Mouse (Mus musculus) lung, embryonic 15.5 days (tissue): ENCODE data around the gene Lmf2. TPM values are rescaled to one million over a fixed set of nuclear protein-coding genes. Genes with fewer than 3 reads are reported as not detected.

Experiments
- ATAC-seq: fragments of 200-750 bp; cut with Nextera tagmentation; 2 replicates; pipeline ENCODE4 v1.8.0; 2017; ENCODE audit warnings: moderate number of reproducible peaks, borderline replicate concordance; ENCODE audit not compliant: low FRiP score, low TSS enrichment; ENCODE audit errors: extremely low read depth
- H3K27ac ChIP-seq: fragments of 300-500 bp; sonication (generic); 2 replicates; pipeline ENCODE4 v1.5.1; 2015; ENCODE audit warnings: moderate library complexity, mild to moderate bottlenecking, inconsistent platforms
- H3K27me3 ChIP-seq: fragments of 300-500 bp; sonication (generic); 2 replicates; pipeline ENCODE4 v1.6.1; 2015; ENCODE audit warnings: inconsistent platforms
- H3K36me3 ChIP-seq: fragments of 300-500 bp; sonication (generic); 2 replicates; pipeline ENCODE4 v1.6.1; 2015; ENCODE audit warnings: inconsistent platforms
- H3K4me1 ChIP-seq: fragments of 300-500 bp; sonication (generic); 2 replicates; pipeline ENCODE4 v1.6.1; 2015; ENCODE audit warnings: inconsistent platforms
- H3K4me2 ChIP-seq: fragments of 300-500 bp; sonication (generic); 2 replicates; pipeline ENCODE4 v1.6.1; 2015; ENCODE audit warnings: inconsistent platforms, mild to moderate bottlenecking, moderate library complexity
- H3K4me3 ChIP-seq: fragments of 300-500 bp; sonication (generic); 2 replicates; pipeline ENCODE4 v1.5.1; 2015; ENCODE audit warnings: mild to moderate bottlenecking, inconsistent platforms
- H3K9ac ChIP-seq: fragments of 300-500 bp; sonication (generic); 2 replicates; pipeline ENCODE4 v1.6.1; 2015; ENCODE audit warnings: inconsistent platforms
- H3K9me3 ChIP-seq: fragments of 300-500 bp; sonication (generic); 2 replicates; pipeline ENCODE4 v1.6.1; 2016; ENCODE audit warnings: inconsistent platforms
- WGBS: fragments of 180-500 bp; shearing (Covaris S2); methylation state at CpG from one replicate; pipeline ENCODE4 v1.1.7; 2015; 5-methylcytosine and 5-hydroxymethylcytosine counted together
- polyA plus RNA-seq: library from polyadenylated mRNA; unstranded; fragments of >200 nt; fragmentation: Nextera tagmentation; extraction: Ambion mirVana; gene quantifications from 2 replicates; pipeline ENCODE4 v1.2.1, GENCODE M21; 2015

Gene Lmf2
- polyA plus RNA-seq, 1 experiment from 2014 or later = 74.4 TPM

DNA sequence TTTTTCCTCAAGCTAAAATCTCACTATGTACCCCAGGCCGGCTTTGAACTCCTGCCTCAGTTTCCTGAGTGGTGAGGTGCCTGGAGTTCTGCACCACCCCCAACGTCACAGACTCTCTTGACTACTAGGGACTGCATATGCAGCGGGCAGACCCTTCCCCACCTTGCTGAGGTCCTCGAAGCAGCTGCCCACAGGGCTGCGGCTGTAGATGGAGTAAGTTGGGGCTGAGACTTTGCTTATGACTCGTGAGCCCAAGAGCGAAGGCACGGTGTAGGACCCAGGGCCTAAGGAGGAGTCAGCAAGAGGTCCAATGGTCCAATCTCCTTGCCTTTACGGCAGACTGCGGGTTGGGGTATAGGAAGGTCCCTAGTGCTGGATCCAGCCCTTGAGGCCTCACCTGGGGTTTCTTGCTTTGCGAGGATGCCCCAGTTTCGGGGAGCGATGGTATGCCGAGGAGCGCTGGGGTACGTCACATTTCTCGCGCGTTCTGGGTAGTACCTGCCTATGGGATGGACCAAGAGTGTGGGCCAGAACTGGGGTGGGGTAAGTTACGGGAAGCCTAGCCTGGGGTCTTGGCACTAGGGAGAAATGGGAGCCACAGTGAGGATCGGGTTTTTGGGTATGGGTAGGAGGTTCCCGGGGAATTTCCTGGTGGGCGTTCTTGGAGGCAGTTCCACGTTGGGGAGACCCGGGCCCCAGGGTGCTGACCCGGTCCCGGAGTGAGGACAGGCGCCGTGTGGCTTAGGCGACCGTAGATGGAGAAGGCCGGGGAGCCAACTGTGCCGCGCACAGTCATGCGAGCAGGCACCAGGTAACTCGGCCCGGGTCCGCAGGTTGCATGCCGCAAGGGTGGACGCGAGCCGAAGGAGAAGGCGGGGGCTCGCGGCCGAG, 22.7 kb upstream of the Lmf2 start:
- Histone ChIP-seq H3K9me3 (no peaks in the 10 kb centered on the region), H3K36me3 (no peaks in the 10 kb centered on the region), H3K4me1 (peaks cover 23% of the 10 kb centered on the region), H3K4me2 (peak overlapping the region; percentile 76), H3K9ac (peak overlapping the region; percentile 18; the same call in 1 of the 2 replicates), H3K27ac (no peak overlapping the region), H3K4me3 (peak overlapping the region; percentile 41), H3K27me3 (peaks cover 61% of the 10 kb centered on the region)
- ATAC-seq = no peak
- WGBS = 10% methylated on average over 46 of the region's 46 CpGs

DNA sequence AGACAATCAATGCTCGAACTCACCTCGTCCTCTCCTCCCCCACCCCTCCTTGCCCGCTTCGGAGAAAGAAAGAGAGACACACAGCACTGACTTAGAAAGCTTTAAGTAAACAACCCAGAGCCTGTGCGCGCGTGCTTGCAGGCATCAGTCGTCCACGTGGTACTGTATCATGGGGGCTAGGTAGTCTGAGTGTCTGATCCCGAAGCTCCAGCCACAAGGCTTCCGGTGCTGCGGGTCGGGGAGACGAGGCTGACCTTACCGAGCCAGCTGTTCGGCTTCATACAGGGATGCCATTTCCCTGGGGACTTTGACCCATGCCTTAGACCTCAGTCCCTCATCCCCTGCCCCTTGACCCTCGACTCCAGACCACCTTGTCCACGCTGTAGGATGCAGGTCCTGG, 21.9 kb upstream of the Lmf2 start:
- peaks cover 4% of the 10 kb centered on the region for H3K36me3 ChIP-seq
- peaks cover 59% of the 10 kb centered on the region for H3K27me3 ChIP-seq
- ATAC-seq = no peak
- H3K9me3 ChIP-seq = no peaks in the 10 kb centered on the region
- no peak overlapping the region for H3K4me2 ChIP-seq
- H3K4me3 ChIP-seq = no peak overlapping the region
- WGBS = 3% methylated on average over 18 of the region's 18 CpGs
- no peak overlapping the region for H3K27ac ChIP-seq
- H3K4me1 ChIP-seq = peaks cover 28% of the 10 kb centered on the region
- no peak overlapping the region for H3K9ac ChIP-seq

DNA sequence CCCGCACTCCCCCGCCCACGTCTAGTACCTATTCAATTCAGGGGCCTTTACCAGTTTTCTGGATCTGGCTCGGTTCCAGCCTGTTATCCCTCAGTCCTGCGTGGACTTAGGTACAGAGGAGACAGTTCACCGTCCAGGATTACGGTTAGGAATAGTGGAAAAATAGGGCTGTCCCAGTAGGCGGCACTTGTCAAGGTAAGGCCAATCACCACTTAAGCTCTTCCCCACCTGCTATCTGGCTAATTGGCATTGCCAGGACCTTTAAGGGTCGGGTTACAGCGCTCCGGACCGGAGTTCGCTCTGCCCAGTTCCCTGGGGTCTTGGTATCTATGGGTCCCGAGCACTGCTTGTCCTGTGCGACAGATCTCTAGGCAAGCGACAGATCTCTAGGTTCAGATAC, 21.5 kb upstream of the Lmf2 start, which contains the start of gene Tymp:
Gene Tymp, minus strand, starts transcription at position 83 of the 400 bp plus-strand sequence.
- 21% methylated on average over 16 of the region's 16 CpGs for WGBS
- Histone ChIP-seq H3K4me2 (no peak within 1 kb of the TSS), H3K36me3 (peaks cover 8% of the 10 kb centered on the region), H3K4me3 (no peak within 1 kb of the TSS), H3K4me1 (peaks cover 28% of the 10 kb centered on the region), H3K9me3 (no peaks in the 10 kb centered on the region), H3K9ac (no peak within 1 kb of the TSS), H3K27ac (no peak within 1 kb of the TSS), H3K27me3 (peaks cover 55% of the 10 kb centered on the region)
- no peak for ATAC-seq

DNA sequence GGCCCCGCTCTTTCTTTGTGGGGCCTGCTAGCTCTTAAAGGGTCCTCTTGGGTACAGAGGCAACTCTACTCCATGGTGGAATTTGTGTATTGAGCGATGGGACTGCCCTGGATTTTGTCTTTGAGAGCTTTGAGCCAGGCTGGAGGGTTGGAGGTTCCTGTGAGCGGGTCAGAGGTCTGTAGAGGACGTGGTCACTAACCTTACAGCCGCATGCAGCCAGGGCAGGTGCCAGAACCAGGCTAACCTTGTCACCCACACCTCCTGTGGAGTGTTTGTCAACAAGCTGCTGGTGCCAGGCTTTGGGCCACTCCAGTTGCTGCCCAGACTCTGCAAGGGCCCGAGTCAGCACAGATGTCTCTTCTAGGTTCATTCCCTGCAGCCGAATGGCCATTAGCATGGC, 20.6 kb upstream of the Lmf2 start:
- H3K4me1 ChIP-seq = peaks cover 28% of the 10 kb centered on the region
- ATAC-seq = no peak
- H3K27ac ChIP-seq = no peak overlapping the region
- peaks cover 50% of the 10 kb centered on the region for H3K27me3 ChIP-seq
- H3K4me2 ChIP-seq = no peak overlapping the region
- H3K9me3 ChIP-seq = no peaks in the 10 kb centered on the region
- WGBS = 69% methylated on average over 7 of the region's 7 CpGs
- H3K4me3 ChIP-seq = no peak overlapping the region
- H3K36me3 ChIP-seq = peaks cover 17% of the 10 kb centered on the region
- H3K9ac ChIP-seq = no peak overlapping the region

DNA sequence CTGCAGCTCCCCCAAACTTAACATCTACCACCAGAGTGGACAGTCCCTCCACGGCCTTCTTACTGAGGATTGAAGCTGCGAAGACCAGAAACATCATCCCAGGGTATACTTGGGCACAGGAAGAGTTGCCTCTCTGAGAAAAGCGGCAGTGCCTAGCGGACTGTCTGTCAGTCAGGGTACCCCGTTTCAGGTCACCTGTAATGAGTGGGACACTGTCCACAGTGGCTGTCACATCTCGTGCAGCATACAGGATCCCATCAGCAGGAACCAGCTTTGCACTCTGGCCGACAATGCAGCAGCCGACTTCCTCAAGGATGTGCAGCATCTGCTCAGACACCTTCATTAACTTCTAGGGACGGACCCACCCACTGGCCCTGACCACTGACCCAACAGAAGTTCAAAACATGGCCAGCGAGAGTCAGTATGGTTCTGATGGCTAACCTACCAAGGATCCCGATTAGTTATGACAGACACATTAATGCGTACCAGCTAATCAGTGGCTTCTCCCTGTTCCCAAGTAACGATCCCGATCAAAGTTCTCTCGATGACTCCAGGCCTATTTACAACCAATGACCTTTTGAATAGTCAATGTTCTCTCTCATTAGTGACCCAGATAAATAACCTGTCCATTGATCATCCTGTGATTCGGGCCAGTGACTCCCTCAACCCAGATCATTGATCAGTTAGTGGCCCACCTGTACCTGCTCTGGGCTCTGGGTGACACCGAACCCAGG, 19.5 kb upstream of the Lmf2 start:
- Histone ChIP-seq H3K4me2 (peak overlapping the region; percentile 84; the same call in 1 of the 2 replicates), H3K4me3 (no peak overlapping the region), H3K9me3 (no peaks in the 10 kb centered on the region), H3K36me3 (peaks cover 28% of the 10 kb centered on the region), H3K4me1 (peaks cover 28% of the 10 kb centered on the region), H3K27ac (no peak overlapping the region), H3K27me3 (peaks cover 42% of the 10 kb centered on the region), H3K9ac (peak overlapping the region; percentile 77; the same call in 1 of the 2 replicates)
- WGBS = 89% methylated on average over 17 of the region's 17 CpGs
- ATAC-seq = no peak

DNA sequence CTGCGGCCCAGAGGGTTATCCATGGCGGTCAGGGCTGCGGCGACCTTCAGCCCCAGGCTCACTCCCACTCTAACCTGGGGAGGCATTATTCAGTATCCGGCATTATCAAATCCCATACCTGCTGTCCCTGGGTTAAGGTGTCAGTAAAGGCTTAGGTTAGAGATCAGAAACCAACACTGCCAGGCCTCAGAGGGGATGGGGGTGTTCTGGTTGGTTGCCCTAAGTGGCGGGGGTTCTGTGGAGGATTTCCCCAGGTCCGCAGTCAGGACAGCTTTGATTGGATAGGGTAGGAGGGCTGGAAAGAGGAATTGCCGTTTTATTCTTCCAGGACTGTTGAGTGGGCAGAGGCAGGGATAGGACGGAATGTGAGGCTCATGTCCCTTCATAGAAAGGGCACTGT, 18.9 kb upstream of the Lmf2 start:
- H3K9me3 ChIP-seq = no peaks in the 10 kb centered on the region
- 48% methylated on average over 9 of the region's 9 CpGs for WGBS
- peaks cover 37% of the 10 kb centered on the region for H3K27me3 ChIP-seq
- peaks cover 34% of the 10 kb centered on the region for H3K36me3 ChIP-seq
- H3K9ac ChIP-seq = peak overlapping the region; percentile 77
- no peak for ATAC-seq
- H3K4me2 ChIP-seq = peak overlapping the region; percentile 84
- H3K4me3 ChIP-seq = peak overlapping the region; percentile 64
- H3K27ac ChIP-seq = peak overlapping the region; percentile 93; the same call in 1 of the 2 replicates
- peaks cover 25% of the 10 kb centered on the region for H3K4me1 ChIP-seq

DNA sequence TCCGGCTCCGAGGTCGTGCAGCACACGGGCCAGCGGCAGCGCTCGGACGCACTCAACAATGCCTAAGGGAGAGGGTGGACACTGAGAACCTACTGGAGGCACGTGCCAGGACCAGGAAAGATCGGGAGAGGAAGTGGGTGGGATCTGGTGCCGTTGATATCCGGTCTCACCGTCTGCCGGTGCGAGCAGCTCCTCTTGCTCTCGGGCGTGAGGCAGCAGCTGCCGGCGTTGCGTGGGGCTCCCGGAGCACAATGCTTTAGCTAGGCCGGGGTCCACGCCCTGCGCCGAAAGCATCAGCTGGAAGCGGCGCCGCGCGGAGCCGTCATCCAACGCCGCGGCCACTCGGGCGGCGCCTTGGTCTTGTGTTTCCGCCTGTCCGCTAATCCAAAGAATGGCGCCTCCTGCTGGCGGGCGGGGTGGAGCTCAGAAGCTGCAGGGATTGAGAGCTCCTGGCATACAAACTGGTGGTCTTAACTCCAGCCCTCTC, 18.3 kb upstream of the Lmf2 start, which contains the start of gene Sco2:
Gene Sco2, minus strand, starts transcription at position 85 of the 487 bp plus-strand sequence.
- WGBS = under 1% methylated on average over 42 of the region's 42 CpGs
- peak within 1 kb of the TSS; percentile 64 for H3K4me3 ChIP-seq
- peaks cover 31% of the 10 kb centered on the region for H3K27me3 ChIP-seq
- peak within 1 kb of the TSS; percentile 93 for H3K27ac ChIP-seq
- H3K4me2 ChIP-seq = peak within 1 kb of the TSS; percentile 84
- peak within 1 kb of the TSS; percentile 77 for H3K9ac ChIP-seq
- peak; percentile 74 for ATAC-seq
- H3K4me1 ChIP-seq = peaks cover 20% of the 10 kb centered on the region
- H3K36me3 ChIP-seq = peaks cover 39% of the 10 kb centered on the region
- no peaks in the 10 kb centered on the region for H3K9me3 ChIP-seq

DNA sequence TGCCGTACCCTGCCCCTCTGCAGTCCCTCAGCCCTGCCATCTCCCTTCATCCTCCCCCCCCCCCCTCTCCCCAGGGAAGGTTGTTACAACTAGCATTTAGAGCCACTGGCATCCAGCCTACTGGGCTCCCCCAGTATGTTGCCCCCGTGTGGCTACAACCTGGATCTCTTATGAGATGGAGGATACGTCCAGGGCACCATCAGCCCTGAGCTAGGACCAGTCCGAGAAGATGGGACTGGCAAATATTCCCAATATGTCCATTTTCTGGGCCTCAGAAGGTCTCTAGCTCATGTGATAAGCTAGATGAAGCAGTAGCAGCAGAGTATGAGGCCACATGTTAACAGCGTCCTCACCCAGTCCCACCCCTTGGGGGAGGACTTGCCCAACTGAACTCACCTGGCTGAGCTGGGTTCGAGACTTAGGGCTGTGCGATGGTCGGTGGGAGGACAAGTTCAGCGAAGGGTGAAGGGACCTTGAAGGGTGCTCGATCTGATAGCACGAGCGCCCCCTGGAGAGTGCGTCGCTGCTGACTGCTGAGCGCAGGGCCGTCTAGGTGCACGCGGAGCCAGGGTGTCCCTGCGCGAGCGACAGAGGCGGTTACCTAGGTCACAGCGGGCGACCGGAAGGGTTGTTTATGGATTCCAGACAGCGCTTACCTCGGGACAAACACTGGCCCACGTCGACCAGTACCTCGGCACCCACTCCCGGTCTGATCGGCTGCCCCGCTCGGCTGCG, 17.7 kb upstream of the Lmf2 start:
- Histone ChIP-seq H3K27me3 (peaks cover 25% of the 10 kb centered on the region), H3K9ac (peak overlapping the region; percentile 77), H3K4me1 (peaks cover 15% of the 10 kb centered on the region), H3K9me3 (no peaks in the 10 kb centered on the region), H3K36me3 (peaks cover 46% of the 10 kb centered on the region), H3K27ac (peak overlapping the region; percentile 93), H3K4me3 (peak overlapping the region; percentile 64), H3K4me2 (peak overlapping the region; percentile 84)
- peak; percentile 84 for ATAC-seq
- WGBS = under 1% methylated on average over 35 of the region's 35 CpGs

DNA sequence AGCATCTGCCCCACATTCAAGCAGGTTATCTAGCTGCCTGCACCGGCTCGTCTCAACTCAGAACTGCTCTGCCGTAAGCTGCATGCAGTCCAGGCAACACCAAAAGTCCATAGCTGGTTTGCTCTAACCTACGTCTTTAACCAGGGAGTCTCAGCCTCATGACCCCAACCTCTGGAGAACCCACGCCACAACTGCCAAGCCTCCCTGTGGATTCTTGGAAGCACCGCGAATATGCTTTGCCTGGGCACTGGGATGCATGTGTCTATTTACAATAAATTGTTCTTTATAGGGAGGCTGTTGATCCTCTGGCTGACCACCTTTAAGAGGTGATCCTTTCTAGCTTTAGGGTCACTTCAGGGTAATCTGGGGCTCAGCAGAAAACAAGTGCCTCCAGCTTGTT, 17.1 kb upstream of the Lmf2 start:
- Histone ChIP-seq H3K27me3 (peaks cover 19% of the 10 kb centered on the region), H3K9me3 (no peaks in the 10 kb centered on the region), H3K9ac (no peak overlapping the region), H3K36me3 (peaks cover 52% of the 10 kb centered on the region), H3K4me3 (peak overlapping the region; percentile 64; the same call in 1 of the 2 replicates), H3K4me2 (peak overlapping the region; percentile 84), H3K27ac (peak overlapping the region; percentile 93; the same call in 1 of the 2 replicates), H3K4me1 (peaks cover 15% of the 10 kb centered on the region)
- 72% methylated on average over 7 of the region's 7 CpGs for WGBS
- ATAC-seq = no peak

DNA sequence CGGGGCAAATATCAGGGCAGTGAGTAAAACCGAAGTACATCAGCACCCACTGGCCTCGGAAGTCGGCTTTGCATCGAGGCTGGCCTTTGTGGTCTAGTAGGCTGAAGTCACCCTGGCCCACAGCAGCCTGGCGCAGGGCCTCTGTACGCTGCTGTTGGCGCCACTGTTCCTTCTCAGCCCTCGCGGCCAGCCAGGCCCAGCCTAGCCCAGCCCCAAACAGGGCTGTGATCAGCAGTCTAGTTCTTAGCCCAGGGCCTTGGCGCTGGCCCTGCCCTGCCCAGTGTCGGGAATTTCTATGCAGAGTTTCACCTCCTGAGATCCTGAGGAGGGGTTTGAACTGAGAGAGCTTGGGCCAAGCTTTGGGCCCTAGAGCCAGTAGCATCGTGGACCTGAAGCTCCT, 16.6 kb upstream of the Lmf2 start:
- ATAC-seq = no peak
- no peak overlapping the region for H3K4me2 ChIP-seq
- H3K27me3 ChIP-seq = peaks cover 14% of the 10 kb centered on the region
- H3K4me1 ChIP-seq = peaks cover 15% of the 10 kb centered on the region
- WGBS = 83% methylated on average over 13 of the region's 13 CpGs
- H3K4me3 ChIP-seq = no peak overlapping the region
- no peak overlapping the region for H3K9ac ChIP-seq
- no peaks in the 10 kb centered on the region for H3K9me3 ChIP-seq
- no peak overlapping the region for H3K27ac ChIP-seq
- peaks cover 57% of the 10 kb centered on the region for H3K36me3 ChIP-seq

DNA sequence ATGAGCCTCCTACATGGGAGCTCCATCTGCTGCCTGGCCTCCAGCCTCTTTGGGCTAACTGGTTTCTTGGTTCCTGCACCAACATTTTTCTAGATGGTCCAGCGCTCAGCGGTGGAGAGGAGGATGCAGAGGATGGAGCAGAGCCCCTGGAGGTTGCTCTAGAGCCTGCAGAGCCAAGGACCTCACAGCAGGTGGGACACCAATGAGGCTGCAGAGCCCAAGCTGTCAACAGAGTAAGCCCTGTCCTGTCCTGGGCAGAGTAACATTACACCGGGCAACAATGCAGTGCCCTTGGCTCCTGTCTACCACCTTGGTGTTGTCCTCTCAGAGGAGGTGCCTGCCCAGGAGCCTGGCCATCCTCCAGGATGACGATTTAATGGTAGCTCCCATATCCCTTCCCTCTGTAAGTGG, 9.7 kb upstream of the Lmf2 start:
- ATAC-seq = no peak
- Histone ChIP-seq H3K9me3 (no peaks in the 10 kb centered on the region), H3K4me1 (no peaks in the 10 kb centered on the region), H3K9ac (no peak overlapping the region), H3K27ac (no peak overlapping the region), H3K4me2 (no peak overlapping the region), H3K4me3 (no peak overlapping the region), H3K27me3 (no peaks in the 10 kb centered on the region), H3K36me3 (peaks cover 99% of the 10 kb centered on the region)
- 89% methylated on average over 4 of the region's 4 CpGs for WGBS
